Mouse (Mus musculus): ENCODE results near the gene Pnp2. TPM values are rescaled to one million over a fixed set of nuclear protein-coding genes. Genes with fewer than 3 reads are reported as not detected.

The Pnp2 gene
- polyA plus RNA-seq (2012; rRNA removed): 0.55 and 0.57 TPM in 2 replicates

GRCm38 (mm10) chr14:50955942-50956508 lies at the start of gene Pnp2:
TSS of gene Pnp2 (plus strand) at chr14:50955992.

GRCm38 (mm10) chr14:50924281-50925064 lies 31.3 kb upstream of the Pnp2 start, which contains the start of the genes Osgep and Apex1:
TSS of gene Osgep (minus strand) at chr14:50924893.
TSS of gene Apex1 (plus strand) at chr14:50924968.

GRCm38 (mm10) chr14:50930754-50931492 lies 24.9 kb upstream of the Pnp2 start, which contains the start of the genes Pip4p1 and Pnp:
TSS of gene Pip4p1 (minus strand) at chr14:50930856.
TSS of gene Pnp (plus strand) at chr14:50931082.

GRCm38 (mm10) chr14:50943932-50944667 lies 11.7 kb upstream of the Pnp2 start, which contains the start of gene Gm49342:
TSS of gene Gm49342 (plus strand) at chr14:50944517.

GRCm38 (mm10) chr14:51007152-51007801 lies 51.5 kb downstream of the Pnp2 start, which contains the start of gene Rnase10:
TSS of gene Rnase10 (plus strand) at chr14:51007751.

Other genes starting within 250 kb of the Pnp2 start
- gene Olfr748, start 248.6 kb upstream of the Pnp2 start, polyA plus RNA-seq (2012; rRNA removed): not detected in 2 replicates
- gene Olfr749, start 210.9 kb upstream of the Pnp2 start, polyA plus RNA-seq (2012; rRNA removed): not detected in 2 replicates
- gene Ttc5, start 170.5 kb upstream of the Pnp2 start, polyA plus RNA-seq (2012; rRNA removed): 98.5 and 117 TPM in 2 replicates
- gene Ccnb1ip1, start 148.3 kb upstream of the Pnp2 start, polyA plus RNA-seq (2012; rRNA removed): 0.17 TPM in 1 of 2 replicates, not detected in the other
- gene Parp2, start 148.2 kb upstream of the Pnp2 start, polyA plus RNA-seq (2012; rRNA removed): 93.7 and 103 TPM in 2 replicates
- gene Tep1, start 85.4 kb upstream of the Pnp2 start, polyA plus RNA-seq (2012; rRNA removed): 8.0 and 11.4 TPM in 2 replicates
- gene Klhl33, start 58.5 kb upstream of the Pnp2 start, polyA plus RNA-seq (2012; rRNA removed): 0.26 and 0.34 TPM in 2 replicates
- 116 and 147 TPM in 2 replicates for gene Osgep, start 31.1 kb upstream of the Pnp2 start, polyA plus RNA-seq (2012; rRNA removed)
- gene Apex1, start 31.0 kb upstream of the Pnp2 start, polyA plus RNA-seq (2012; rRNA removed): 251 and 280 TPM in 2 replicates
- gene Pip4p1, start 25.1 kb upstream of the Pnp2 start, polyA plus RNA-seq (2012; rRNA removed): 82.2 and 83.3 TPM in 2 replicates
- gene Pnp, start 24.9 kb upstream of the Pnp2 start, polyA plus RNA-seq (2012; rRNA removed): 56.1 and 57.4 TPM in 2 replicates
- gene Gm49342, start 11.5 kb upstream of the Pnp2 start, polyA plus RNA-seq (2012; rRNA removed): 55.7 and 88.9 TPM in 2 replicates
- gene Rnase10, start 51.8 kb downstream of the Pnp2 start, polyA plus RNA-seq (2012; rRNA removed): 0.04 TPM in 1 of 2 replicates, not detected in the other
- gene Rnase9, start 85.9 kb downstream of the Pnp2 start, polyA plus RNA-seq (2012; rRNA removed): not detected in 2 replicates
- gene Rnase11, start 94.2 kb downstream of the Pnp2 start, polyA plus RNA-seq (2012; rRNA removed): not detected in 2 replicates
- 0.14 and 0.47 TPM in 2 replicates for gene Rnase12, start 101.7 kb downstream of the Pnp2 start, polyA plus RNA-seq (2012; rRNA removed)
- not detected in 2 replicates for gene Olfr750, start 118.4 kb downstream of the Pnp2 start, polyA plus RNA-seq (2012; rRNA removed)
- gene Rnase4, start 135.1 kb downstream of the Pnp2 start, polyA plus RNA-seq (2012; rRNA removed): 8.4 and 16.1 TPM in 2 replicates
- gene Ang, start 135.2 kb downstream of the Pnp2 start, polyA plus RNA-seq (2012; rRNA removed): 4.2 and 5.2 TPM in 2 replicates
- 0.04 TPM in 1 of 2 replicates, not detected in the other for gene Eddm3b, start 158.4 kb downstream of the Pnp2 start, polyA plus RNA-seq (2012; rRNA removed)
- gene Rnase6, start 167.9 kb downstream of the Pnp2 start, polyA plus RNA-seq (2012; rRNA removed): 0.16 and 0.19 TPM in 2 replicates
- 0.05 and 0.10 TPM in 2 replicates for gene Rnase1, start 190.8 kb downstream of the Pnp2 start, polyA plus RNA-seq (2012; rRNA removed)
- not detected in 2 replicates for gene Rnase2b, start 206.3 kb downstream of the Pnp2 start, polyA plus RNA-seq (2012; rRNA removed)
- gene Ang2, start 243.2 kb downstream of the Pnp2 start, polyA plus RNA-seq (2012; rRNA removed): not detected in 2 replicates
- not detected in 2 replicates for gene Ear14, start 247.4 kb downstream of the Pnp2 start, polyA plus RNA-seq (2012; rRNA removed)